Mouse (Mus musculus): Measurements from ENCODE around the gene Dbndd2.

- TF ChIP-seq CTCF (IDR thresholded peaks at IDR 0.05; ENCODE audit: low read depth, low read length) (no peak), POLR2A (IDR thresholded peaks at IDR 0.05; ENCODE audit: borderline replicate concordance, low read depth, low read length) (no peak)
Observed at GRCm38 (mm10) chr2:164487812-164488211, 1.9 kb downstream of the Dbndd2 start.
